Mouse (Mus musculus) adrenal gland, adult (tissue): Measurements from ENCODE around the gene Nos3.
A peak's percentile ranks its signal among the peaks of the same experiment; 100 is the strongest.

Experiments used
- DNase-seq, 2 experiments: peaks; one replicate each; pipeline ENCODE4 v3.0.0; 2022 to 2023; ENCODE audit warnings: low spot score in 1 of 2; ENCODE audit not compliant: inconsistent age in 2 of 2

Gene Nos3

GRCm38 (mm10) chr5:24373807-24374206 lies 9.2 kb downstream of the Nos3 start:
- DNase-seq = no peak

- DNase-seq = peak in 1 of 2 experiments; percentile 61
Observed at GRCm38 (mm10) chr5:24374216-24374615, 9.6 kb downstream of the Nos3 start.

- DNase-seq = no peak
Observed at GRCm38 (mm10) chr5:24374666-24375328, 10.2 kb downstream of the Nos3 start.

GRCm38 (mm10) chr5:24378700-24379099 lies 14.1 kb downstream of the Nos3 start:
- no peak for DNase-seq

- DNase-seq = no peak
Observed at GRCm38 (mm10) chr5:24379501-24379900, 14.9 kb downstream of the Nos3 start.

GRCm38 (mm10) chr5:24380499-24380898 lies 15.9 kb downstream of the Nos3 start:
- no peak for DNase-seq

GRCm38 (mm10) chr5:24381486-24381885 lies 16.9 kb downstream of the Nos3 start:
- peak in 1 of 2 experiments; percentile 30 for DNase-seq

- peak in 1 of 2 experiments; percentile 22 for DNase-seq
Observed at GRCm38 (mm10) chr5:24381988-24382387, 17.4 kb downstream of the Nos3 start.

GRCm38 (mm10) chr5:24383026-24383859 lies 18.6 kb downstream of the Nos3 start:
- DNase-seq = peak; percentile 97 to 98

- DNase-seq = no peak
Observed at GRCm38 (mm10) chr5:24384407-24384806, 19.8 kb downstream of the Nos3 start.

- no peak for DNase-seq
Observed at GRCm38 (mm10) chr5:24385374-24385773, 20.8 kb downstream of the Nos3 start.

- no peak for DNase-seq
Observed at GRCm38 (mm10) chr5:24385887-24386550, 21.4 kb downstream of the Nos3 start.

- DNase-seq = peak; percentile 67 to 85
Observed at GRCm38 (mm10) chr5:24387264-24388241, 22.9 kb downstream of the Nos3 start.

- no peak for DNase-seq
Observed at GRCm38 (mm10) chr5:24388246-24388915, 23.8 kb downstream of the Nos3 start.

GRCm38 (mm10) chr5:24389011-24389657 lies 24.5 kb downstream of the Nos3 start:
- DNase-seq = peak in 1 of 2 experiments; percentile 51

- DNase-seq = no peak
Observed at GRCm38 (mm10) chr5:24389658-24390020, 25.0 kb downstream of the Nos3 start.

GRCm38 (mm10) chr5:24391864-24392263 lies 27.3 kb downstream of the Nos3 start, which contains the start of gene Atg9b:
TSS of gene Atg9b (minus strand) at chr5:24392143.
- DNase-seq = peak in 1 of 2 experiments; percentile 36

GRCm38 (mm10) chr5:24392724-24393123 lies 28.1 kb downstream of the Nos3 start:
- peak; percentile 40 to 68 for DNase-seq

- peak; percentile 88 to 96 for DNase-seq
Observed at GRCm38 (mm10) chr5:24393392-24393997, 28.9 kb downstream of the Nos3 start, which contains the start of gene Abcb8. TSS of gene Abcb8 (plus strand) at chr5:24393663.
